8 mouse cellular contexts compared by ENCODE assay signal in genomic region chr2:174284011-174284410, GRCm38 (mm10). TPM values are rescaled to one million over a fixed set of nuclear protein-coding genes. Genes with fewer than 3 reads are reported as not detected.
DNase-seq lines count a peak whose midpoint lies in the region; ATAC-seq and TF ChIP-seq lines count a peak whose summit lies in the region.

TSS of gene Gnas (plus strand) at chr2:174284320.

- no peak within 1 kb of the TSS for H3K9ac ChIP-seq in intestine, postnatal 0 days (ENCODE audit: low read depth, low read length)
- no peak within 1 kb of the TSS for H3K9ac ChIP-seq in liver, embryonic 11.5 days (ENCODE audit: low read depth, low read length)
- no peak within 1 kb of the TSS for H3K9ac ChIP-seq in midbrain, postnatal 0 days (replicated peaks; ENCODE audit: low read length, poor library complexity, severe bottlenecking)

- DNase-seq in left cerebral cortex, adult 18-20 months (ENCODE audit: low spot score in 2 of 2) = peak in 1 of 2 experiments; percentile 27
- DNase-seq in left cerebral cortex, adult 11 months (ENCODE audit: low spot score) = no peak
- DNase-seq in embryo, embryonic 11.5 days (ENCODE audit: low read depth, low spot score) = peak; percentile 45
- DNase-seq in liver, embryonic 11.5 days (ENCODE audit: low spot score) = peak; percentile 53
- peak; percentile 75 for DNase-seq in midbrain, postnatal 0 days (ENCODE audit: low spot score)
- no peak for DNase-seq in natural killer cell, adult 2 months (ENCODE audit: low spot score in 2 of 2)

- H3K4me3 ChIP-seq in intestine, postnatal 0 days (ENCODE audit: low read depth, low read length) = peak within 1 kb of the TSS; percentile 26
- peak within 1 kb of the TSS; percentile 35 for H3K4me3 ChIP-seq in liver, embryonic 11.5 days (ENCODE audit: low read depth, low read length)
- H3K4me3 ChIP-seq in midbrain, postnatal 0 days (ENCODE audit: low read depth, low read length) = peak within 1 kb of the TSS; percentile 29

- peak within 1 kb of the TSS; percentile 57 for H3K4me2 ChIP-seq in intestine, postnatal 0 days (replicated peaks; ENCODE audit: low read depth)
- peak within 1 kb of the TSS; percentile 52 for H3K4me2 ChIP-seq in liver, embryonic 11.5 days
- peak within 1 kb of the TSS; percentile 51 for H3K4me2 ChIP-seq in midbrain, postnatal 0 days (ENCODE audit: low read depth, low read length, poor library complexity, severe bottlenecking)

- no peaks in the 10 kb centered on the region for H3K4me1 ChIP-seq in intestine, postnatal 0 days (replicated peaks; ENCODE audit: control insufficient read depth, insufficient read depth, low read length)
- no peaks in the 10 kb centered on the region for H3K4me1 ChIP-seq in liver, embryonic 11.5 days (replicated peaks; ENCODE audit: control insufficient read depth, insufficient read depth, low read length)
- H3K4me1 ChIP-seq in midbrain, postnatal 0 days (ENCODE audit: insufficient read depth, low read length) = no peaks in the 10 kb centered on the region

- 46% methylated on average over 19 of the region's 19 CpGs for WGBS in intestine, postnatal 0 days
- whole genome bisulfite sequencing in liver, embryonic 11.5 days = 50% methylated on average over 19 of the region's 19 CpGs
- WGBS in midbrain, postnatal 0 days = 48% methylated on average over 19 of the region's 19 CpGs

- H3K27me3 ChIP-seq in intestine, postnatal 0 days (replicated peaks; ENCODE audit: control insufficient read depth, insufficient read depth, low read length) = peaks cover 27% of the 10 kb centered on the region
- H3K27me3 ChIP-seq in liver, embryonic 11.5 days (replicated peaks; ENCODE audit: control insufficient read depth, insufficient read depth, low read length) = peaks cover 41% of the 10 kb centered on the region
- H3K27me3 ChIP-seq in midbrain, postnatal 0 days (ENCODE audit: insufficient read depth, low read length) = peaks cover 29% of the 10 kb centered on the region

- H3K9me3 ChIP-seq in intestine, postnatal 0 days (ENCODE audit: control insufficient read depth) = peaks cover 2% of the 10 kb centered on the region
- H3K9me3 ChIP-seq in liver, embryonic 11.5 days (ENCODE audit: control insufficient read depth, low read length) = peaks cover 21% of the 10 kb centered on the region
- 0 out of 2 replicates have a peak, but pooled peaks cover 4% of the 10 kb centered on the region for H3K9me3 ChIP-seq in midbrain, postnatal 0 days (ENCODE audit: low read length)

- peak; percentile 70 for TF ChIP-seq CTCF in intestine, postnatal 0 days (IDR thresholded peaks at IDR 0.05; ENCODE audit: low read depth)
- TF ChIP-seq CTCF in midbrain, postnatal 0 days (IDR thresholded peaks at IDR 0.05) = peak; percentile 80

- peak; percentile 60 for ATAC-seq in granulocyte monocyte progenitor cell, adult 5-6 weeks (replicated peaks; ENCODE audit: poor library complexity, severe bottlenecking)
- ATAC-seq in intestine, postnatal 0 days = no peak
- ATAC-seq in liver, embryonic 11.5 days (replicated peaks; ENCODE audit: low FRiP score) = no peak
- 0 out of 2 replicates have a peak, but pooled peaks have one; percentile 48 for ATAC-seq in midbrain, postnatal 0 days (ENCODE audit: low FRiP score)

- H3K36me3 ChIP-seq in intestine, postnatal 0 days (ENCODE audit: control insufficient read depth, insufficient read depth) = peaks cover 30% of the 10 kb centered on the region
- peaks cover 70% of the 10 kb centered on the region for H3K36me3 ChIP-seq in liver, embryonic 11.5 days (ENCODE audit: control insufficient read depth, insufficient read depth, low read length)
- H3K36me3 ChIP-seq in midbrain, postnatal 0 days (ENCODE audit: insufficient read depth, low read length) = peaks cover 33% of the 10 kb centered on the region

- H3K27ac ChIP-seq in intestine, postnatal 0 days (ENCODE audit: low read depth, low read length) = no peak within 1 kb of the TSS
- no peak within 1 kb of the TSS for H3K27ac ChIP-seq in liver, embryonic 11.5 days (ENCODE audit: low read depth, low read length)
- no peak within 1 kb of the TSS for H3K27ac ChIP-seq in midbrain, postnatal 0 days (ENCODE audit: low read depth, low read length)

RNA-seq across cellular contexts. Expression of gene Gnas, which starts in this region (rescaled TPM):
- 1,000 to 10,000 TPM; 1,817 to 1,846 TPM for total RNA-seq in left cerebral cortex, adult 18-20 months (2021)
- total RNA-seq in granulocyte monocyte progenitor cell, adult 5-6 weeks (2014; fragmentation: Nextera tagmentation) = 447 and 478 TPM in 2 replicates
- total RNA-seq in granulocyte monocyte progenitor cell, adult 5-6 weeks (2017) = 212 and 260 TPM in 2 replicates
- 686 and 705 TPM in 2 replicates for polyA plus RNA-seq in intestine, postnatal 0 days (2015; fragmentation: Nextera tagmentation; extraction: Ambion mirVana)
- 729 and 742 TPM in 2 replicates for polyA plus RNA-seq in liver, embryonic 11.5 days (2014; fragmentation: Nextera tagmentation; extraction: Ambion mirVana)
- total RNA-seq in midbrain, postnatal 0 days (2014; rRNA removed) = 1,613 and 1,637 TPM in 2 replicates
- polyA plus RNA-seq in midbrain, postnatal 0 days (2015; fragmentation: Nextera tagmentation; extraction: Ambion mirVana) = 1,739 and 1,834 TPM in 2 replicates

Comparison
In these comparisons a context has a peak if more than half of its experiments do, and no peak if none do; other contexts are left out.
1. DNase-seq: peak in embryo, embryonic 11.5 days (single experiment), liver, embryonic 11.5 days (single experiment) and midbrain, postnatal 0 days (single experiment); none in left cerebral cortex, adult 11 months (single experiment) and natural killer cell, adult 2 months (0 of 2).
2. ATAC-seq: peak in granulocyte monocyte progenitor cell, adult 5-6 weeks (single experiment) and midbrain, postnatal 0 days (single experiment); none in intestine, postnatal 0 days (single experiment) and liver, embryonic 11.5 days (single experiment).
3. Peak in every context shown above with its lines, with median percentiles within 50 percentile points of each other: H3K4me2 ChIP-seq and H3K4me3 ChIP-seq.